20 mouse cellular contexts compared by ENCODE assay signal in the genomic region with DNA sequence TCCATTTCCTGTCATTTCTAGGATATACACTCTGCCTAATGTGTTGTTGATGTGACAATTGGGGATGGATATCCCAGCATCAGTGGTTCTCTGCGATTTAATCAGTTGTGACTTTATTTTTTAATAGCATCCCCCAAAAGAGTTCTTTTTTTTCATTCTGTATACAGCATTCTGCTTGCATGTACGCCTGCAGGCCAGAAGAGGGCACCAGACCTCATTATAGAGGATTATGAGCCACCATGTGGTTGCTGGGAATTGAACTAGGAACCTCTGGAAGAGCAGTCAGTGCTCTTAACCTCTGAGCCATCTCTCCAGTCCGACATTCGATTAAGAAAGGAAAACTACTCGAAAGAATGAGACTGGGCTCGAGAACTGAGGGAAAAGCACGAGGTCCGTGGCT.
DNase-seq lines count a peak whose midpoint lies in the region; ATAC-seq and TF ChIP-seq lines count a peak whose summit lies in the region.
"Had no signal": no experiment of that assay in that cellular context is flagged by ENCODE, and none has a peak within 500 bp of the region (broad histone marks: within the 10 kb centered on the region; RNA-seq: fewer than 3 reads in every experiment).

No protein-coding gene starts in this region.

- no peaks in the 10 kb centered on the region for H3K36me3 ChIP-seq in midbrain, postnatal 0 days (ENCODE audit: insufficient read depth, low read length)
- no peaks in the 10 kb centered on the region for H3K36me3 ChIP-seq in midbrain, embryonic 14.5 days (ENCODE audit: control insufficient read depth, insufficient read depth, low read length)
- no peaks in the 10 kb centered on the region for H3K36me3 ChIP-seq in MEL (ENCODE audit: control insufficient read depth in 1 of 2, insufficient read depth in 2 of 2, low read length in 2 of 2)
- H3K36me3 ChIP-seq: heart, embryonic 13.5 days; limb, embryonic 12.5 days; lung, embryonic 15.5 days had no signal

- peak; percentile 50 for TF ChIP-seq RAD21 in MEL (IDR thresholded peaks at IDR 0.05; ENCODE audit: low read depth, low read length)

- TF ChIP-seq POLR2A in MEL (IDR thresholded peaks at IDR 0.05; ENCODE audit: control insufficient read depth in 1 of 2, insufficient read depth in 1 of 2, low read depth in 1 of 2, low read length in 2 of 2, poor library complexity in 1 of 2), result no peak

- H3K9ac ChIP-seq in midbrain, postnatal 0 days (replicated peaks; ENCODE audit: low read length, poor library complexity, severe bottlenecking), result no peak overlapping the region
- no peak overlapping the region for H3K9ac ChIP-seq in midbrain, embryonic 14.5 days (replicated peaks; ENCODE audit: low read length)
- H3K9ac ChIP-seq in MEL (ENCODE audit: control insufficient read depth, low read depth, low read length, poor library complexity, severe bottlenecking), result no peak overlapping the region
- H3K9ac ChIP-seq: heart, embryonic 13.5 days; limb, embryonic 12.5 days; lung, embryonic 15.5 days had no signal

- no peak overlapping the region for H3K27ac ChIP-seq in layer of hippocampus, adult 2 months
- no peak overlapping the region for H3K27ac ChIP-seq in midbrain, postnatal 0 days (ENCODE audit: low read depth, low read length)
- H3K27ac ChIP-seq in midbrain, embryonic 14.5 days (replicated peaks; ENCODE audit: low read depth, low read length), result no peak overlapping the region
- no peak overlapping the region for H3K27ac ChIP-seq in MEL (ENCODE audit: control insufficient read depth, low read depth, low read length)
- H3K27ac ChIP-seq: heart, embryonic 13.5 days; hindbrain, postnatal 0 days; limb, embryonic 12.5 days; lung, embryonic 15.5 days had no signal

- H3K4me1 ChIP-seq in midbrain, postnatal 0 days (ENCODE audit: insufficient read depth, low read length), result no peaks in the 10 kb centered on the region
- no peaks in the 10 kb centered on the region for H3K4me1 ChIP-seq in midbrain, embryonic 14.5 days (ENCODE audit: control insufficient read depth, insufficient read depth, low read length)
- no peaks in the 10 kb centered on the region for H3K4me1 ChIP-seq in MEL (ENCODE audit: control insufficient read depth in 1 of 2, insufficient read depth in 2 of 2, low read length in 2 of 2)
- H3K4me1 ChIP-seq: heart, embryonic 13.5 days; limb, embryonic 12.5 days; lung, embryonic 15.5 days; megakaryocyte, embryonic 14.5 days had no signal

- no peak overlapping the region for H3K4me2 ChIP-seq in midbrain, postnatal 0 days (ENCODE audit: low read depth, low read length, poor library complexity, severe bottlenecking)
- H3K4me2 ChIP-seq in midbrain, embryonic 14.5 days (ENCODE audit: low read length), result no peak overlapping the region
- H3K4me2 ChIP-seq: heart, embryonic 13.5 days; limb, embryonic 12.5 days; lung, embryonic 15.5 days had no signal

- no peak for DNase-seq in layer of hippocampus, adult 2 months (ENCODE audit: low spot score in 2 of 2)
- no peak for DNase-seq in layer of hippocampus, adult 11-12 months (ENCODE audit: low spot score)
- DNase-seq in midbrain, postnatal 0 days (ENCODE audit: low spot score), result no peak
- no peak for DNase-seq in midbrain, embryonic 14.5 days
- DNase-seq in MEL (ENCODE audit: low read depth, low spot score), result peak; percentile 24
- no peak for DNase-seq in adrenal gland, postnatal 10 days
- no peak for DNase-seq in right cerebral cortex, adult 18-20 months
- DNase-seq: cerebellum, postnatal 14 days; gastrocnemius, postnatal 36 days; heart, postnatal 36 days; kidney, adult 9 months; spleen, adult 18-20 months; thymus, postnatal 14 days had no signal

- TF ChIP-seq EP300 in MEL (IDR thresholded peaks at IDR 0.05; ENCODE audit: low read depth in 1 of 2, low read length in 2 of 2), result no peak

- ATAC-seq in midbrain, postnatal 0 days (ENCODE audit: low FRiP score), result no peak
- ATAC-seq in midbrain, embryonic 14.5 days (ENCODE audit: low FRiP score, low TSS enrichment), result no peak
- ATAC-seq: CD4-positive, CD25-positive, alpha-beta regulatory T cell, adult 4 months; hindbrain, postnatal 0 days; midbrain, embryonic 16.5 days had no signal

- no peaks in the 10 kb centered on the region for H3K79me2 ChIP-seq in MEL (ENCODE audit: control insufficient read depth, insufficient read depth, low read length, poor library complexity)

- WGBS in midbrain, postnatal 0 days, result 87% methylated on average over 8 of the region's 8 CpGs
- 89% methylated on average over 8 of the region's 8 CpGs for WGBS in midbrain, embryonic 14.5 days

- no peak overlapping the region for H3K4me3 ChIP-seq in layer of hippocampus, adult 2 months
- H3K4me3 ChIP-seq in midbrain, postnatal 0 days (ENCODE audit: low read depth, low read length), result no peak overlapping the region
- no peak overlapping the region for H3K4me3 ChIP-seq in midbrain, embryonic 14.5 days (replicated peaks; ENCODE audit: low read depth, low read length)
- no peak overlapping the region for H3K4me3 ChIP-seq in MEL (ENCODE audit: control insufficient read depth in 1 of 2, insufficient read depth in 1 of 2, low read depth in 2 of 2, low read length in 2 of 2)
- H3K4me3 ChIP-seq: heart, embryonic 13.5 days; limb, embryonic 12.5 days; lung, embryonic 15.5 days; megakaryocyte, embryonic 14.5 days had no signal

- TF ChIP-seq CTCF in layer of hippocampus, adult 2 months (conservative IDR thresholded peaks at IDR 0.05), result peak; percentile 58
- TF ChIP-seq CTCF in midbrain, postnatal 0 days (IDR thresholded peaks at IDR 0.05), result peak; percentile 40
- peak; percentile 58 to 68 (median 66) for TF ChIP-seq CTCF in MEL (IDR thresholded peaks at IDR 0.05 in 2 of 3, conservative IDR thresholded peaks at IDR 0.05 in 1 of 3; ENCODE audit: control insufficient read depth in 1 of 3, insufficient read depth in 1 of 3, low read depth in 2 of 3, low read length in 3 of 3, poor library complexity in 1 of 3, severe bottlenecking in 1 of 3)

- no peaks in the 10 kb centered on the region for H3K27me3 ChIP-seq in midbrain, postnatal 0 days (ENCODE audit: insufficient read depth, low read length)
- H3K27me3 ChIP-seq in midbrain, embryonic 14.5 days (ENCODE audit: control insufficient read depth, insufficient read depth, low read length), result no peaks in the 10 kb centered on the region
- H3K27me3 ChIP-seq in MEL (ENCODE audit: control insufficient read depth in 1 of 2, insufficient read depth in 2 of 2, low read length in 2 of 2), result peaks cover 4% of the 10 kb centered on the region in 2 experiments; a peak in 3 of 4 replicates
- H3K27me3 ChIP-seq: heart, embryonic 13.5 days; limb, embryonic 12.5 days; lung, embryonic 15.5 days had no signal

- H3K9me3 ChIP-seq in midbrain, postnatal 0 days (ENCODE audit: low read length), result no peaks in the 10 kb centered on the region
- H3K9me3 ChIP-seq in midbrain, embryonic 14.5 days (ENCODE audit: control insufficient read depth, low read length), result no peaks in the 10 kb centered on the region
- no peaks in the 10 kb centered on the region for H3K9me3 ChIP-seq in MEL (replicated peaks; ENCODE audit: insufficient read depth, low read length)
- H3K9me3 ChIP-seq: lung, embryonic 15.5 days had no signal

TF ChIP-seq in MEL, 35 proteins besides CTCF, POLR2A, EP300 and RAD21:
- no peak for TF ChIP-seq TBP (IDR thresholded peaks at IDR 0.05; ENCODE audit: low read depth, low read length)
- peak; percentile 55 for TF ChIP-seq SMC3 (IDR thresholded peaks at IDR 0.05; ENCODE audit: low read depth, low read length)
- TF ChIP-seq MAZ (IDR thresholded peaks at IDR 0.05; ENCODE audit: low read depth, low read length), result no peak
- TF ChIP-seq ZC3H11A (IDR thresholded peaks at IDR 0.05; ENCODE audit: low read depth, low read length), result peak; percentile 23; the same call in 1 of the 2 replicates
- no peak for TF ChIP-seq MAX (IDR thresholded peaks at IDR 0.05; ENCODE audit: low read length)
- TF ChIP-seq ZNF384 (IDR thresholded peaks at IDR 0.05; ENCODE audit: low read depth, low read length), result peak; percentile 40; the same call in 1 of the 2 replicates
- TF ChIP-seq MYC (IDR thresholded peaks at IDR 0.05; ENCODE audit: low read depth, low read length), result 0 out of 2 replicates have a peak, but pooled peaks have one; percentile 51
